ENCODE assay signal across 8 mouse cellular contexts in the genomic region with DNA sequence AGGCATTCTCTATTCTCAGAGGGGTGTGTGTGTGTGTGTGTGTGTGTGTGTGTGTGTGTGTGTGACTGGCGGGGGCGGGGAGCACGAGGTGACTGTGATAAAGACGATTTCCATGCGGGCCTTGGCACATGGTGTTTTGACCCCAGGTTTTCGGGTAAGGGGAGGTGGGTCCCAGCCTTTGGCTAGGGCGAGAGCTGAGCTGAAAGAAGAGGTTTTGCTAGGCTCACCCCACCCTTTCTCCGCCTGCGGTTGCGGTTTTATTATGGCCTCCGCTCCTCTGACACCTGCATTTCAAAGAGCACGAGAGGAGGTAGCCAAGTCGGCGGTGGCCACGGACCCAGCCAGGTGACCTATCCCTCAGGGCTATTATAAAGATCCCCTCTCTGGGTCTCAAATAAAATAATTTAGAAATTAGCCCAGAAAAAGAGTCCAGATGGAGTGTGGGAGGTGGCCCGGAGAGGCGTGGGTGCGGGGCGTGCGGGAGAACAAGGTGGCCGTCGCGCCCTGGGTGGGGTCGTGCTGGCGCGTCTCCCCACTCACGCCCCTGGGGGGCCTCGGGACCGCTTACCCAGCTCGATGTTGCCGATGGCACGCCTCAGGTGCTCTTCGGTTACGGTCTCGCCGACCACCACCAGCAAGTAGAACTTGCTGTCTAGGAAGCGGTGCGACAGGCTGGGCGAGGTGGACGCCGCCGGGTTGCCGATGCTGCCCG. TPM values are rescaled to one million over a fixed set of nuclear protein-coding genes. Genes with fewer than 3 reads are reported as not detected.
DNase-seq lines count a peak whose midpoint lies in the region; ATAC-seq and TF ChIP-seq lines count a peak whose summit lies in the region.

No protein-coding gene starts in this region.

- peak overlapping the region; percentile 77; the same call in 1 of the 2 replicates for H3K27ac ChIP-seq in embryonic facial prominence, embryonic 11.5 days (replicated peaks; ENCODE audit: low read depth, low read length)
- peak overlapping the region; percentile 99 for H3K27ac ChIP-seq in hindbrain, embryonic 11.5 days (ENCODE audit: low read depth, low read length)
- H3K27ac ChIP-seq in liver, postnatal 0 days (ENCODE audit: low read depth), result no peak overlapping the region

- ATAC-seq in embryonic facial prominence, embryonic 11.5 days (replicated peaks; ENCODE audit: insufficient number of reproducible peaks, low FRiP score, low TSS enrichment, low read depth), result peak; percentile 14; the same call in 1 of the 2 replicates
- ATAC-seq in hindbrain, embryonic 11.5 days (ENCODE audit: low FRiP score), result peak; percentile 34
- no peak for ATAC-seq in liver, postnatal 0 days

- no peaks in the 10 kb centered on the region for H3K4me1 ChIP-seq in embryonic facial prominence, embryonic 11.5 days (ENCODE audit: control insufficient read depth, insufficient read depth, low read length)
- peaks cover 6% of the 10 kb centered on the region for H3K4me1 ChIP-seq in hindbrain, embryonic 11.5 days (replicated peaks; ENCODE audit: control insufficient read depth, insufficient read depth, low read length)
- peaks cover 7% of the 10 kb centered on the region; the same call in 1 of the 2 replicates for H3K4me1 ChIP-seq in liver, postnatal 0 days (ENCODE audit: insufficient read depth)

- no peak for TF ChIP-seq CTCF in liver, postnatal 0 days (IDR thresholded peaks at IDR 0.05; ENCODE audit: low read depth)

- peak overlapping the region; percentile 79 for H3K4me2 ChIP-seq in embryonic facial prominence, embryonic 11.5 days (ENCODE audit: low read depth, low read length)
- H3K4me2 ChIP-seq in hindbrain, embryonic 11.5 days (replicated peaks; ENCODE audit: low read depth, low read length), result peak overlapping the region; percentile 40
- H3K4me2 ChIP-seq in liver, postnatal 0 days (ENCODE audit: low read depth, low read length), result peak overlapping the region; percentile 73

- intact Hi-C loops in left cerebral cortex, postnatal 14 days (cut with DNase I), result loop anchor here (2.0 to 10.0 kb wide), 4 partner anchors 129 to 321 kb away; no protein-coding TSS in a partner anchor

- H3K27me3 ChIP-seq in embryonic facial prominence, embryonic 11.5 days (ENCODE audit: control insufficient read depth, insufficient read depth, low read length), result no peaks in the 10 kb centered on the region
- no peaks in the 10 kb centered on the region for H3K27me3 ChIP-seq in hindbrain, embryonic 11.5 days (ENCODE audit: control insufficient read depth, insufficient read depth, low read length)
- H3K27me3 ChIP-seq in liver, postnatal 0 days (ENCODE audit: insufficient read depth, low read length), result peaks cover 41% of the 10 kb centered on the region

- peak overlapping the region; percentile 72 for H3K4me3 ChIP-seq in embryonic facial prominence, embryonic 11.5 days (ENCODE audit: low read depth, low read length)
- H3K4me3 ChIP-seq in hindbrain, embryonic 11.5 days (ENCODE audit: low read depth, low read length), result peak overlapping the region; percentile 90
- peak overlapping the region; percentile 47 for H3K4me3 ChIP-seq in liver, postnatal 0 days (ENCODE audit: low read depth, low read length)

- DNase-seq in left cerebral cortex, adult 8-10 months (ENCODE audit: low spot score in 2 of 2), result peak; percentile 33 to 53
- no peak for DNase-seq in left cerebral cortex, postnatal 14 days (ENCODE audit: low spot score in 2 of 2)
- peak; percentile 24 for DNase-seq in ZHBTc4 (ENCODE audit: low read depth, low spot score)
- DNase-seq in embryonic facial prominence, embryonic 11.5 days (ENCODE audit: low spot score), result peak; percentile 26
- peak; percentile 63 for DNase-seq in hindbrain, embryonic 11.5 days (ENCODE audit: low spot score)
- no peak for DNase-seq in liver, postnatal 0 days
- DNase-seq in testis, postnatal 14 days (ENCODE audit: low spot score), result peak; percentile 21
- no peak for DNase-seq in natural killer cell, adult 2 months (ENCODE audit: low spot score in 2 of 2)

- WGBS in embryonic facial prominence, embryonic 11.5 days, result 0% methylated on average over 43 of the region's 44 CpGs
- under 1% methylated on average over 44 of the region's 44 CpGs for WGBS in hindbrain, embryonic 11.5 days
- under 1% methylated on average over 39 of the region's 44 CpGs for WGBS in liver, postnatal 0 days (ENCODE audit: insufficient replicate concordance)

- H3K9ac ChIP-seq in embryonic facial prominence, embryonic 11.5 days (replicated peaks; ENCODE audit: low read length), result peak overlapping the region; percentile 75
- peak overlapping the region; percentile 92 for H3K9ac ChIP-seq in hindbrain, embryonic 11.5 days (ENCODE audit: low read depth, low read length)
- peak overlapping the region; percentile 17; the same call in 1 of the 2 replicates for H3K9ac ChIP-seq in liver, postnatal 0 days (replicated peaks)

- H3K9me3 ChIP-seq in embryonic facial prominence, embryonic 11.5 days (replicated peaks; ENCODE audit: control insufficient read depth, low read length), result no peaks in the 10 kb centered on the region
- no peaks in the 10 kb centered on the region for H3K9me3 ChIP-seq in hindbrain, embryonic 11.5 days (ENCODE audit: control insufficient read depth, low read length)
- no peaks in the 10 kb centered on the region for H3K9me3 ChIP-seq in liver, postnatal 0 days (ENCODE audit: low read length)

- H3K36me3 ChIP-seq in embryonic facial prominence, embryonic 11.5 days (replicated peaks; ENCODE audit: control insufficient read depth, insufficient read depth, low read depth, low read length), result no peaks in the 10 kb centered on the region
- H3K36me3 ChIP-seq in hindbrain, embryonic 11.5 days (ENCODE audit: control insufficient read depth, insufficient read depth, low read length), result no peaks in the 10 kb centered on the region
- no peaks in the 10 kb centered on the region for H3K36me3 ChIP-seq in liver, postnatal 0 days (replicated peaks; ENCODE audit: insufficient read depth, low read length)

- no peak for TF ChIP-seq EP300 in liver, postnatal 0 days (IDR thresholded peaks at IDR 0.05; ENCODE audit: low read depth)

RNA-seq across cellular contexts. Expression of a gene that starts 0.4 kb away (rescaled TPM):
- total RNA-seq in left cerebral cortex, adult 8-10 months (2022), result 100 to 1,000 TPM; 564 to 711 (median 629) TPM
- total RNA-seq in left cerebral cortex, postnatal 14 days (2021), result 100 to 1,000 TPM; 679 to 694 TPM
- polyA plus RNA-seq in embryonic facial prominence, embryonic 11.5 days (2014; fragmentation: Nextera tagmentation; extraction: Ambion mirVana), result 257 and 308 TPM in 2 replicates
- polyA plus RNA-seq in hindbrain, embryonic 11.5 days (2014; fragmentation: Nextera tagmentation; extraction: Ambion mirVana), result 1,051 and 1,521 TPM in 2 replicates
- 1.2 and 1.3 TPM in 2 replicates for polyA plus RNA-seq in liver, postnatal 0 days (2015; fragmentation: Nextera tagmentation; extraction: Ambion mirVana)

Comparison
In these comparisons a context has a peak if more than half of its experiments do, and no peak if none do; other contexts are left out.
1. DNase-seq: peak in left cerebral cortex, adult 8-10 months (2 of 2), ZHBTc4 (single experiment), embryonic facial prominence, embryonic 11.5 days (single experiment), hindbrain, embryonic 11.5 days (single experiment) and testis, postnatal 14 days (single experiment); none in left cerebral cortex, postnatal 14 days (0 of 2), liver, postnatal 0 days (single experiment) and natural killer cell, adult 2 months (0 of 2).
2. H3K9ac ChIP-seq: peak in every context shown above with its lines; median percentile 92 in hindbrain, embryonic 11.5 days; 75 in embryonic facial prominence, embryonic 11.5 days; 17 in liver, postnatal 0 days.
3. RNA of a gene that starts 0.4 kb away (polyA plus RNA-seq): 1,051 to 1,521 TPM in hindbrain, embryonic 11.5 days and 257 to 308 TPM in embryonic facial prominence, embryonic 11.5 days; 1.2 to 1.3 TPM in liver, postnatal 0 days; every median in the first group is over 100 times any median in the second.
4. Peak in every context shown above with its lines, with median percentiles within 50 percentile points of each other: H3K4me2 ChIP-seq and H3K4me3 ChIP-seq.